Mouse (Mus musculus): ENCODE results near the gene Rab43. TPM values are rescaled to one million over a fixed set of nuclear protein-coding genes. Genes with fewer than 3 reads are reported as not detected.

The Rab43 gene
- polyA plus RNA-seq, 1 experiment = 14.8 TPM

GRCm38 (mm10) chr6:87805448-87805847, 6.5 kb downstream of the Rab43 start:
- Histone ChIP-seq H3K4me3 (no peak overlapping the region), H3K36me3 (ENCODE audit: control insufficient read depth, insufficient read depth) (no peaks in the 10 kb centered on the region), H3ac (ENCODE audit: control insufficient read depth, insufficient read length) (no peak overlapping the region), H3K79me2 (ENCODE audit: control insufficient read depth, insufficient read depth) (no peaks in the 10 kb centered on the region), H3K4me2 (ENCODE audit: low read depth) (no peak overlapping the region), H3K27me3 (ENCODE audit: control insufficient read depth, insufficient read depth, insufficient read length) (no peaks in the 10 kb centered on the region)
- no peak for TF ChIP-seq SRF (IDR thresholded peaks at IDR 0.05; ENCODE audit: control insufficient read depth, insufficient read length, low read depth)

- Histone ChIP-seq H3K4me3 (no peak overlapping the region), H3K36me3 (ENCODE audit: control insufficient read depth, insufficient read depth) (no peaks in the 10 kb centered on the region), H3K4me2 (ENCODE audit: low read depth) (no peak overlapping the region), H3K27me3 (ENCODE audit: control insufficient read depth, insufficient read depth, insufficient read length) (no peaks in the 10 kb centered on the region), H3ac (ENCODE audit: control insufficient read depth, insufficient read length) (no peak overlapping the region), H3K79me2 (ENCODE audit: control insufficient read depth, insufficient read depth) (no peaks in the 10 kb centered on the region)
- no peak for TF ChIP-seq E2F4 (IDR thresholded peaks at IDR 0.05; ENCODE audit: insufficient read depth)
- TF ChIP-seq CEBPB (IDR thresholded peaks at IDR 0.05; ENCODE audit: insufficient read depth, poor library complexity, severe bottlenecking) = no peak
- TF ChIP-seq MYOG (IDR thresholded peaks at IDR 0.05; ENCODE audit: control insufficient read depth in 1 of 3, insufficient read depth in 1 of 3, insufficient read length in 2 of 3, low read depth in 2 of 3) = no peak
- no peak for TF ChIP-seq TCF3 (IDR thresholded peaks at IDR 0.05; ENCODE audit: insufficient read length, low read depth)
- no peak for TF ChIP-seq SRF (IDR thresholded peaks at IDR 0.05; ENCODE audit: control insufficient read depth, insufficient read length, low read depth)
- no peak for TF ChIP-seq POLR2A (IDR thresholded peaks at IDR 0.05; ENCODE audit: insufficient read length, low read depth)
- no peak for TF ChIP-seq MYOD1 (IDR thresholded peaks at IDR 0.05; ENCODE audit: control insufficient read depth in 1 of 3, insufficient read length in 2 of 3, low read depth in 2 of 3)
- TF ChIP-seq REST (IDR thresholded peaks at IDR 0.05; ENCODE audit: insufficient read depth, insufficient read length) = no peak
- TF ChIP-seq POLR2AphosphoS2 (IDR thresholded peaks at IDR 0.05; ENCODE audit: insufficient read length, low read depth) = no peak
- no peak for TF ChIP-seq TCF12 (IDR thresholded peaks at IDR 0.05; ENCODE audit: insufficient read depth, poor library complexity, severe bottlenecking)
Observed at GRCm38 (mm10) chr6:87804886-87805285, 7.1 kb downstream of the Rab43 start.

- Histone ChIP-seq H3K4me2 (ENCODE audit: low read depth) (no peak overlapping the region), H3K4me3 (no peak overlapping the region), H3K36me3 (ENCODE audit: control insufficient read depth, insufficient read depth) (no peaks in the 10 kb centered on the region), H3K79me2 (ENCODE audit: control insufficient read depth, insufficient read depth) (no peaks in the 10 kb centered on the region), H3K27me3 (ENCODE audit: control insufficient read depth, insufficient read depth, insufficient read length) (no peaks in the 10 kb centered on the region), H3ac (ENCODE audit: control insufficient read depth, insufficient read length) (no peak overlapping the region)
- TF ChIP-seq MYOG (IDR thresholded peaks at IDR 0.05; ENCODE audit: control insufficient read depth in 1 of 3, insufficient read depth in 1 of 3, insufficient read length in 2 of 3, low read depth in 2 of 3) (no peak), CEBPB (IDR thresholded peaks at IDR 0.05; ENCODE audit: insufficient read depth, poor library complexity, severe bottlenecking) (no peak), REST (IDR thresholded peaks at IDR 0.05; ENCODE audit: insufficient read depth, insufficient read length) (no peak), USF1 (IDR thresholded peaks at IDR 0.05; ENCODE audit: low read depth) (no peak), POLR2AphosphoS2 (IDR thresholded peaks at IDR 0.05; ENCODE audit: insufficient read length, low read depth) (no peak), POLR2A (IDR thresholded peaks at IDR 0.05; ENCODE audit: insufficient read length, low read depth) (no peak)
Observed at GRCm38 (mm10) chr6:87804036-87804435, 7.9 kb downstream of the Rab43 start.

- TF ChIP-seq USF1 (IDR thresholded peaks at IDR 0.05; ENCODE audit: low read depth) = no peak
- Histone ChIP-seq H3K79me2 (ENCODE audit: control insufficient read depth, insufficient read depth) (no peaks in the 10 kb centered on the region), H3K4me3 (no peak overlapping the region), H3ac (ENCODE audit: control insufficient read depth, insufficient read length) (no peak overlapping the region), H3K4me2 (ENCODE audit: low read depth) (no peak overlapping the region), H3K27me3 (ENCODE audit: control insufficient read depth, insufficient read depth, insufficient read length) (no peaks in the 10 kb centered on the region), H3K36me3 (ENCODE audit: control insufficient read depth, insufficient read depth) (no peaks in the 10 kb centered on the region)
Observed at GRCm38 (mm10) chr6:87802462-87802861, 9.5 kb downstream of the Rab43 start.

GRCm38 (mm10) chr6:87799576-87799975, 12.4 kb downstream of the Rab43 start:
- no peak overlapping the region for H3K4me3 ChIP-seq
- H3ac ChIP-seq (ENCODE audit: control insufficient read depth, insufficient read length) = no peak overlapping the region
- TF ChIP-seq POLR2A (IDR thresholded peaks at IDR 0.05; ENCODE audit: insufficient read length, low read depth) (no peak), E2F4 (IDR thresholded peaks at IDR 0.05; ENCODE audit: insufficient read depth) (no peak), MYOG (IDR thresholded peaks at IDR 0.05; ENCODE audit: control insufficient read depth in 1 of 3, insufficient read depth in 1 of 3, insufficient read length in 2 of 3, low read depth in 2 of 3) (no peak), MAX (IDR thresholded peaks at IDR 0.05; ENCODE audit: low read depth) (no peak), TCF3 (IDR thresholded peaks at IDR 0.05; ENCODE audit: insufficient read length, low read depth) (no peak), USF1 (IDR thresholded peaks at IDR 0.05; ENCODE audit: low read depth) (no peak), REST (IDR thresholded peaks at IDR 0.05; ENCODE audit: insufficient read depth, insufficient read length) (no peak), MYOD1 (IDR thresholded peaks at IDR 0.05; ENCODE audit: control insufficient read depth in 1 of 3, insufficient read length in 2 of 3, low read depth in 2 of 3) (no peak), TCF12 (IDR thresholded peaks at IDR 0.05; ENCODE audit: insufficient read depth, poor library complexity, severe bottlenecking) (no peak), CEBPB (IDR thresholded peaks at IDR 0.05; ENCODE audit: insufficient read depth, poor library complexity, severe bottlenecking) (no peak), POLR2AphosphoS2 (IDR thresholded peaks at IDR 0.05; ENCODE audit: insufficient read length, low read depth) (no peak), SRF (IDR thresholded peaks at IDR 0.05; ENCODE audit: control insufficient read depth, insufficient read length, low read depth) (no peak)
- H3K27me3 ChIP-seq (ENCODE audit: control insufficient read depth, insufficient read depth, insufficient read length) = no peaks in the 10 kb centered on the region
- no peaks in the 10 kb centered on the region for H3K36me3 ChIP-seq (ENCODE audit: control insufficient read depth, insufficient read depth)
- H3K4me2 ChIP-seq (ENCODE audit: low read depth) = no peak overlapping the region
- H3K79me2 ChIP-seq (ENCODE audit: control insufficient read depth, insufficient read depth) = no peaks in the 10 kb centered on the region

Data from myocyte (in vitro differentiated cells).